Mouse (Mus musculus) kidney, embryonic 15.5 days (tissue): ENCODE measurements at regions not wholly inside any gene's neighbourhood (a gene's known extent, or its start where the extent isn't known, plus 50 kb on each side); places are given as distances from the start of the nearest gene placed in this dataset.
A peak's percentile ranks its signal among the peaks of the same experiment; 100 is the strongest.

ENCODE experiments used
- ATAC-seq: fragments of 200-750 bp; cut with Nextera tagmentation; replicated peaks from 2 replicates; pipeline ENCODE4 v1.8.0; 2017; ENCODE audit warnings: moderate TSS enrichment; ENCODE audit not compliant: low FRiP score
- H3K27ac ChIP-seq: fragments of 300-500 bp; sonication (generic); 2 replicates; pipeline ENCODE4 v1.5.1; 2015; ENCODE audit warnings: mild to moderate bottlenecking, inconsistent platforms
- H3K27me3 ChIP-seq: fragments of 300-500 bp; sonication (generic); 2 replicates; pipeline ENCODE4 v1.6.1; 2015; ENCODE audit warnings: inconsistent platforms
- H3K36me3 ChIP-seq: fragments of 300-500 bp; sonication (generic); 2 replicates; pipeline ENCODE4 v1.6.1; 2015; ENCODE audit warnings: inconsistent platforms
- H3K4me1 ChIP-seq: fragments of 300-500 bp; sonication (generic); 2 replicates; pipeline ENCODE4 v1.6.1; 2015; ENCODE audit warnings: inconsistent platforms
- H3K4me2 ChIP-seq: fragments of 300-500 bp; sonication (generic); 2 replicates; pipeline ENCODE4 v1.6.1; 2015; ENCODE audit warnings: moderate library complexity, mild to moderate bottlenecking, inconsistent platforms
- H3K4me3 ChIP-seq: fragments of 300-500 bp; sonication (generic); replicated peaks from 2 replicates; pipeline ENCODE4 v1.5.1; 2015; ENCODE audit warnings: mild to moderate bottlenecking, inconsistent platforms
- H3K9ac ChIP-seq: fragments of 300-500 bp; sonication (generic); 2 replicates; pipeline ENCODE4 v1.6.1; 2015; ENCODE audit warnings: mild to moderate bottlenecking, inconsistent platforms
- H3K9me3 ChIP-seq: fragments of 300-500 bp; sonication (generic); replicated peaks from 2 replicates; pipeline ENCODE4 v1.6.1; 2016; ENCODE audit warnings: inconsistent platforms
- WGBS: fragments of 180-500 bp; shearing (Covaris S2); methylation state at CpG from one replicate; pipeline ENCODE4 v1.1.7; 2015; ENCODE audit warnings: mixed read lengths; 5-methylcytosine and 5-hydroxymethylcytosine counted together

DNA sequence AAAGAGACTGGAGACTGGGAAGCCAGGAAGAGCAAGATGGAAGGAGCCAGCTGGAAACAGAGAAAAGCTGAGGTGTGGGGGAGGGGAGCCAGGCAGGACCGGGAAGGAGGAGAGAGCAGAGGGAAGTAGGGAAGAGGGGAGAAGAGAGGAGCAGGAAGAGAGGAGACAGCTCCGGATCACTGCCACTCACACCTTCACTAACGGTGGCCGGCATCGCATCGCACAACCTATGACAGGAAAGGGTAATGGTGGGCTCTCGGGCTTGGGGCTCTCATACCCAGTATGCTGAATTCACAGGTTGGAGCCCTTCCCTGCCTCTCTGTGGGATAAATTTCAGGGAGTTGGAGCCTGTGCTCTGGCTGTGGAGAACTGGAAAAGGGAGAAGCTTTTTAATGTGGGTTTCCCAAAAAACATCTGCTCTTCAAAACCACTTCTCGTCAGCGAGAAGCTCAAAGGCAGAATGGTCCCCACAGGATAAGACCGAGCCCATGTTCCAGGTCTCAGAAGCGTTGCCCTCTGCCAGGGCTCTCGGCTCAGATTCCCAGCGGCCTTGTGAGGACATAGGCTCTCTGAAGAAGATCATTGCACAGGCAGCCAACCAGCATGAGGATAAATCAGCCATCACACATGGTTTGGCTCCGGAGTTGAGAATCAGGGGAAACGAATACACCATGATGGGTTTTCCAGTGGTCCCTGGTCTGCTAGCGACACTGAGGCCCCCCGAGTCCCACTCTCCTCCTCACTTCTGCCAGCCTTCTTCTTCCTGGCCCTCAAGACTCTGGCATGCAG is 53.8 kb upstream of the Coro2b start:
- Histone ChIP-seq H3K9ac (no peak overlapping the region), H3K4me3 (no peak overlapping the region), H3K4me2 (no peak overlapping the region), H3K27ac (no peak overlapping the region), H3K36me3 (no peaks in the 10 kb centered on the region), H3K27me3 (no peaks in the 10 kb centered on the region), H3K9me3 (no peaks in the 10 kb centered on the region), H3K4me1 (no peaks in the 10 kb centered on the region)
- no peak for ATAC-seq
- WGBS = 84% methylated on average over 17 of the region's 17 CpGs

DNA sequence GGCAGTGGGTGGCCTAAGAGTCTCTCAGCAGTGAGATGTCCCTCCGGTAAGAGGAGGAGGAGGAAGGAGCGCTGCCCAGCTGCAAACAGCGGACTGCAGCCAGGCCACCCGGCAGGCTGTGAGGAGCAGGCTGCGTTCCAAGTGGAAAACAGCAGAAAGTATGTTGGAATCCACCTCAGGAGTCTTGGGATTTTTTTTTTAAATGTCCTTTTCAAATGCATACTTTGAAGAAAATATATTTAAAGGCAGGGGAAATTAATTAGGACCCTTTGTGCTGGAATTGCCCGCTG is 54.3 kb upstream of the Coro2b start:
- no peak overlapping the region for H3K4me3 ChIP-seq
- no peak overlapping the region for H3K4me2 ChIP-seq
- ATAC-seq = no peak
- H3K9ac ChIP-seq = no peak overlapping the region
- H3K27me3 ChIP-seq = no peaks in the 10 kb centered on the region
- 74% methylated on average over 6 of the region's 6 CpGs for whole genome bisulfite sequencing
- H3K9me3 ChIP-seq = no peaks in the 10 kb centered on the region
- H3K36me3 ChIP-seq = no peaks in the 10 kb centered on the region
- H3K4me1 ChIP-seq = no peaks in the 10 kb centered on the region
- H3K27ac ChIP-seq = no peak overlapping the region

GRCm38 (mm10) chr9:62598056-62598455 is 61.2 kb upstream of the Coro2b start:
- H3K36me3 ChIP-seq = no peaks in the 10 kb centered on the region
- no peaks in the 10 kb centered on the region for H3K27me3 ChIP-seq
- no peak overlapping the region for H3K9ac ChIP-seq
- H3K4me2 ChIP-seq = no peak overlapping the region
- H3K4me1 ChIP-seq = no peaks in the 10 kb centered on the region
- WGBS = 82% methylated on average over 7 of the region's 7 CpGs
- H3K4me3 ChIP-seq = no peak overlapping the region
- no peaks in the 10 kb centered on the region for H3K9me3 ChIP-seq
- no peak for ATAC-seq
- no peak overlapping the region for H3K27ac ChIP-seq

DNA sequence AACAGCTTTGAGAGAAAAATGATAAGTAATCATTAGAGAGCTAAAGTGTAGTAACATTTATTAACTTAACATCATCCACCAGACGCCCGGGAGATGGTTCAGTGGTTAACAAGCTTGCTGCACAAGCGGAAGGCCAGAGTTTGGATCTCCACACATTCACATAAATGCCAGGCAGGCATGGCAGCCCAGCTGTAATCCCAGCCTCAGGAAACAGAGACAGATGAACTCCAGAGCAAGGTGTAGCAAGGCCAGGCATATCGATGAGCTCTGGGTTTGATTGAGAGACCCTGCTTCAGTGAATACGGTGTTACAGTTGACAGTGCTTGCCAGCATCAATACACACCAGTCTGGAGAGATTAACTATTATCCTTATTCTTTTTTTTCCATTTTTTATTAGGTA is 62.1 kb upstream of the Coro2b start:
- WGBS = 91% methylated on average over 5 of the region's 5 CpGs
- Histone ChIP-seq H3K4me2 (no peak overlapping the region), H3K4me1 (no peaks in the 10 kb centered on the region), H3K9ac (no peak overlapping the region), H3K4me3 (no peak overlapping the region), H3K27ac (no peak overlapping the region), H3K27me3 (no peaks in the 10 kb centered on the region), H3K36me3 (no peaks in the 10 kb centered on the region), H3K9me3 (no peaks in the 10 kb centered on the region)
- ATAC-seq = no peak

- no peak overlapping the region for H3K4me2 ChIP-seq
- 0 out of 2 replicates have a peak, but pooled peaks cover 3% of the 10 kb centered on the region for H3K9me3 ChIP-seq
- no peak overlapping the region for H3K4me3 ChIP-seq
- WGBS = 75% methylated on average over 2 of the region's 2 CpGs
- no peak for ATAC-seq
- H3K36me3 ChIP-seq = no peaks in the 10 kb centered on the region
- no peaks in the 10 kb centered on the region for H3K27me3 ChIP-seq
- H3K4me1 ChIP-seq = peaks cover 9% of the 10 kb centered on the region
- no peak overlapping the region for H3K27ac ChIP-seq
- no peak overlapping the region for H3K9ac ChIP-seq
Observed at GRCm38 (mm10) chr9:62610526-62610925, 67.1 kb upstream of the Itga11 start.

GRCm38 (mm10) chr9:62611452-62611851 is 66.2 kb upstream of the Itga11 start:
- Histone ChIP-seq H3K36me3 (no peaks in the 10 kb centered on the region), H3K4me3 (no peak overlapping the region), H3K4me1 (peaks cover 9% of the 10 kb centered on the region), H3K27ac (no peak overlapping the region), H3K4me2 (no peak overlapping the region), H3K9me3 (0 out of 2 replicates have a peak, but pooled peaks cover 3% of the 10 kb centered on the region), H3K27me3 (no peaks in the 10 kb centered on the region), H3K9ac (no peak overlapping the region)
- no peak for ATAC-seq
- WGBS = 55% methylated on average over 2 of the region's 2 CpGs

DNA sequence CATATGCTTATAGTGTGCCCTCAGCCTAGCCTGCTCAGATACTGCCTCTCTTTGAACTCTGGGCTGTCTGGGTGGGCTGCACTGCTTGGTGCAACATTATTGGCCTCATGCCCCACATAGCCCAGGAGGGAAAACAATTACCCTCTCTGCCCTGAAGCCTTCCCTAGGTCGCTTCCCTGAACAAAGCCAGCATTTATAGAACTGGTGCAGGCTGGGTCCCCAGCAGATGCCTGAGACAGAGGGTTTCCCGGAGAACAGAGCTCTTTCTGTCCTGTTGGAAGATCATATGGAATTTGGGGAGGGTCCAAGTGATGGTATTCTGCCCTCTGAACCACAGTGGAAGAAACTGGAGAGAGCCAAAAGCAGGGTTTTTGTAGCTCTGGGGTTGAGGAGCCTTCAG is 64.6 kb upstream of the Itga11 start:
- no peak overlapping the region for H3K4me3 ChIP-seq
- 0 out of 2 replicates have a peak, but pooled peaks cover 3% of the 10 kb centered on the region for H3K9me3 ChIP-seq
- H3K36me3 ChIP-seq = no peaks in the 10 kb centered on the region
- peak overlapping the region; percentile 32; the same call in 1 of the 2 replicates for H3K27ac ChIP-seq
- H3K4me2 ChIP-seq = no peak overlapping the region
- no peak overlapping the region for H3K9ac ChIP-seq
- peaks cover 9% of the 10 kb centered on the region for H3K4me1 ChIP-seq
- H3K27me3 ChIP-seq = no peaks in the 10 kb centered on the region
- ATAC-seq = no peak
- WGBS = 63% methylated on average over 2 of the region's 2 CpGs

DNA sequence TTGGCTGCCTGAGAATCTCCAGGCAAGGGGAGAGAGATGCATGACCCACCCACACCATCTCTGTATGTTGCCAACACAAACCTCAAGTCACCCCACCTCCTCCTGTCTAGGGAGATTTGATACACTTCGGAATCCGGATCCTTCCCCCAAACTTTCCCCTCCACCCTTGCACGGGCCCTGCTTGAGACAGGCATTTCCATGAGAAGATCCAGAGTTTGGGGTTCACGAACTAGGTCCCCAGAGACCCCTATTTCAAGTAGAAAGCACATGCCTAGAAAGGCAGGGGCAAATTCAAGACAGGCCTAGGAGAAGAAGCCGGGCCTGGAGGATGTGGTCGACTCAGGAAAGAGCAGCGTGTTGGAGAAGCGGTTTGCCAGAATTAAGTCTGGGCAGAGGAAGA is 63.8 kb upstream of the Itga11 start:
- Histone ChIP-seq H3K4me2 (no peak overlapping the region), H3K27ac (peak overlapping the region; percentile 22; the same call in 1 of the 2 replicates), H3K4me3 (no peak overlapping the region), H3K4me1 (peaks cover 9% of the 10 kb centered on the region), H3K9me3 (0 out of 2 replicates have a peak, but pooled peaks cover 3% of the 10 kb centered on the region), H3K9ac (no peak overlapping the region), H3K36me3 (no peaks in the 10 kb centered on the region), H3K27me3 (no peaks in the 10 kb centered on the region)
- 64% methylated on average over 8 of the region's 8 CpGs for WGBS
- ATAC-seq = no peak

GRCm38 (mm10) chr9:62614950-62615349 is 62.7 kb upstream of the Itga11 start:
- ATAC-seq = no peak
- Histone ChIP-seq H3K4me3 (no peak overlapping the region), H3K9ac (no peak overlapping the region), H3K4me2 (no peak overlapping the region), H3K9me3 (0 out of 2 replicates have a peak, but pooled peaks cover 3% of the 10 kb centered on the region), H3K36me3 (no peaks in the 10 kb centered on the region), H3K4me1 (peaks cover 9% of the 10 kb centered on the region), H3K27me3 (no peaks in the 10 kb centered on the region), H3K27ac (no peak overlapping the region)
- 70% methylated on average over 4 of the region's 4 CpGs for whole genome bisulfite sequencing

- no peak overlapping the region for H3K27ac ChIP-seq
- H3K4me2 ChIP-seq = no peak overlapping the region
- 0 out of 2 replicates have a peak, but pooled peaks cover 2% of the 10 kb centered on the region for H3K9me3 ChIP-seq
- H3K27me3 ChIP-seq = no peaks in the 10 kb centered on the region
- 69% methylated on average over 1 of the region's 1 CpGs for WGBS
- no peak overlapping the region for H3K9ac ChIP-seq
- H3K4me3 ChIP-seq = no peak overlapping the region
- no peaks in the 10 kb centered on the region for H3K36me3 ChIP-seq
- no peak for ATAC-seq
- peaks cover 9% of the 10 kb centered on the region for H3K4me1 ChIP-seq
Observed at GRCm38 (mm10) chr9:62615799-62616198, 61.8 kb upstream of the Itga11 start.

- H3K4me2 ChIP-seq = no peak overlapping the region
- no peaks in the 10 kb centered on the region for H3K36me3 ChIP-seq
- no peak overlapping the region for H3K4me3 ChIP-seq
- 94% methylated on average over 1 of the region's 1 CpGs for WGBS
- H3K9ac ChIP-seq = no peak overlapping the region
- ATAC-seq = no peak
- no peaks in the 10 kb centered on the region for H3K9me3 ChIP-seq
- no peak overlapping the region for H3K27ac ChIP-seq
- no peaks in the 10 kb centered on the region for H3K27me3 ChIP-seq
- peaks cover under 1% of the 10 kb centered on the region; the same call in 1 of the 2 replicates for H3K4me1 ChIP-seq
Observed at GRCm38 (mm10) chr9:62618994-62619393, 58.6 kb upstream of the Itga11 start.

GRCm38 (mm10) chr9:62620901-62621445 is 56.7 kb upstream of the Itga11 start:
- Histone ChIP-seq H3K9me3 (no peaks in the 10 kb centered on the region), H3K4me2 (no peak overlapping the region), H3K4me3 (no peak overlapping the region), H3K27ac (no peak overlapping the region), H3K27me3 (no peaks in the 10 kb centered on the region), H3K4me1 (no peaks in the 10 kb centered on the region), H3K9ac (no peak overlapping the region), H3K36me3 (no peaks in the 10 kb centered on the region)
- ATAC-seq = no peak
- 74% methylated on average over 9 of the region's 9 CpGs for WGBS

DNA sequence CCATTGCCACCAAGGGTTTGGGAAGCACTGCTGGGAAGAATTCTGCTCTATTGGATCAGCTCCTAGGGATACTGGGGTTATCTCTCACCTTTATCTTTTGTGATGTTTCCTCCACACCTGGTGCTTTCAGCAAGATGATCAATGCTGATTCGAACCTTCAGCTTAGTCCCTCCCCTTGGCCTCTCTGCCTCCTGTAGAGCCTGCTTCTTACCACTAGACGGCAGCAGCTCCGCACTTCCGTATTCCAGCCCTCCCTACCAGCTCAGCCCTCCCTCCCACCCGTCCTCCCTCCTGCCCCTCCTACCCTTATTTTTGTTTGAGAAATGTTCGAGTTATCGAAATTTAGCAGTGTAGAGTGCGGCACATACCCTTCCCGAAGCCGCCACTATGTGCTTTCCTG is 55.5 kb upstream of the Itga11 start:
- H3K9ac ChIP-seq = no peak overlapping the region
- H3K4me2 ChIP-seq = no peak overlapping the region
- H3K9me3 ChIP-seq = no peaks in the 10 kb centered on the region
- no peak overlapping the region for H3K4me3 ChIP-seq
- H3K4me1 ChIP-seq = peaks cover 4% of the 10 kb centered on the region
- no peaks in the 10 kb centered on the region for H3K36me3 ChIP-seq
- 63% methylated on average over 10 of the region's 10 CpGs for WGBS
- H3K27ac ChIP-seq = no peak overlapping the region
- no peaks in the 10 kb centered on the region for H3K27me3 ChIP-seq
- no peak for ATAC-seq
